Mouse (Mus musculus) left cerebral cortex, adult 8-10 months (tissue): ENCODE results near the gene Ndufb6. TPM values are rescaled to one million over a fixed set of nuclear protein-coding genes. Genes with fewer than 3 reads are reported as not detected.

Source experiments
- total RNA-seq, 4 experiments: library from RNA; stranded (reverse); gene quantifications; 2 replicates each; pipeline ENCODE4 v1.2.4; 2022

Ndufb6 gene
- total RNA-seq, 4 experiments from 2014 or later: 171 to 192 (median 179) TPM

Other genes starting within 250 kb of the Ndufb6 start
- gene Aco1, start 136.3 kb downstream of the Ndufb6 start, total RNA-seq: 10 to 100 TPM; 30.0 to 32.8 (median 31.5) TPM
- 1 to 10 TPM; 4.1 to 6.3 (median 5.5) TPM for gene Ddx58, start 39.6 kb downstream of the Ndufb6 start, total RNA-seq
- gene Smim27, start 9.8 kb downstream of the Ndufb6 start, total RNA-seq: 10 to 100 TPM; 13.2 to 18.9 (median 16.8) TPM
- 10 to 100 TPM; 16.8 to 22.9 (median 19.7) TPM for gene Topors, start 9.6 kb downstream of the Ndufb6 start, total RNA-seq
- gene Tmem215, start 192.8 kb upstream of the Ndufb6 start, total RNA-seq: 10 to 100 TPM; 11.8 to 15.4 (median 14.5) TPM